Mouse (Mus musculus) embryonic stem cell, embryonic (primary cell): ENCODE data around the gene Fam8a1.

ENCODE experiments used
- CTCF ChIA-PET, 4 experiments: fragments of 300-600 bp in 2 of 4; fragments of 350-600 bp in 2 of 4; sonication (Branson Sonifier 250); formaldehyde crosslinking; loops; one replicate each; lab custom pipeline; 2022; ENCODE audit warnings: inconsistent platforms in 2 of 4; lab: Charles Lee
- POLR2A ChIA-PET, 4 experiments: fragments of 300-600 bp in 2 of 4; fragments of 350-600 bp in 2 of 4; sonication (Branson Sonifier 250); formaldehyde crosslinking; loops; one replicate each; lab custom pipeline; 2022; ENCODE audit warnings: antibody characterized with exemption in 4 of 4, inconsistent platforms in 1 of 4; lab: Charles Lee

The Fam8a1 gene

DNA sequence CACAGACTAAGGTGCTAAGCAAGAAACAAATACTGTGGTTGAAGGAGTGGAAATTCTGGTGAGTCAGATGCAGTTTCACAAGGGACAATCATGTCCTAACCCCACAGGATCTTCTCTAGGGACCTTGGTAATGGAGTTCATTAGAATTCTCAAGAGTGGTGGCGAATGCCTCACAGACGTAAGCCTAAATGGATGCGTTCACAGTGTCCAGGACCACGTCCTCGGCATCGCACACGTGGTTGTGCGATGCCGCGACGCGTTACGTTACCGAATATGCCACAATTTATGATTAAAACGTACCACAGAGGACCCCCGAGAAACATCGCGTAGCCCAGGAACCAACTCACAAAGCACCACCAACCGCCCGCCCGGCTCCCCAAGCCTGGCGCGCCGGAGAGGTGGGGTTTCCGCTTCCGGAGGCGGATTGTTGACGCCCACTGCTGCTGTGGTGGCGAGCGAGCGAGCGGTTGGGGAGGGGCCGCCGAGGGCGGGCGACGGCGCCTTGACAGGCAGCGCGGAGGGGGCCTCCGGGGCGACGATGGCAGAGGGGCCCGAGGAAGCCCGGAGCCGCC, at the start of gene Fam8a1:
TSS of gene Fam8a1 (plus strand) at position 475 of the 572 bp plus-strand sequence.
- POLR2A ChIA-PET = interaction anchor here in 1 of 4 experiments (1.9 to 2.0 kb wide), 2 partner anchors 19 to 22 kb away, joined by 5 to 6 read pairs; no protein-coding TSS in a partner anchor
- CTCF ChIA-PET = no interaction called here

- CTCF ChIA-PET = interaction anchor here in 2 of 4 experiments (0.6 to 0.7 kb wide), 2 partner anchors 18 to 170 kb away, joined by 3 to 4 read pairs; no protein-coding TSS in a partner anchor
Observed at GRCm38 (mm10) chr13:46619633-46620032, 49.7 kb upstream of the Fam8a1 start.

GRCm38 (mm10) chr13:46620964-46621757, 48.2 kb upstream of the Fam8a1 start:
- POLR2A ChIA-PET = interaction anchor here in 2 of 4 experiments (0.6 to 1.4 kb wide), 5 partner anchors 10 to 311 kb away, joined by 3 to 4 read pairs (median 3); no protein-coding TSS in a partner anchor
- CTCF ChIA-PET = interaction anchor here in 1 of 4 experiments (0.7 kb wide), 1 partner anchor 203 kb away, joined by 3 read pairs; the partner anchor contains the start of gene Rbm24

More at GRCm38 (mm10) chr13:46619633-46620032, 49.7 kb upstream of the Fam8a1 start:
- POLR2A ChIA-PET = interaction anchor here in 2 of 4 experiments (0.6 to 1.4 kb wide), 4 partner anchors 18 to 139 kb away, joined by 3 to 4 read pairs (median 4); no protein-coding TSS in a partner anchor

- POLR2A ChIA-PET = no interaction called here
- CTCF ChIA-PET = no interaction called here
Observed at GRCm38 (mm10) chr13:46626608-46627007, 42.7 kb upstream of the Fam8a1 start.

GRCm38 (mm10) chr13:46627841-46628240, 41.5 kb upstream of the Fam8a1 start:
- ChIA-PET CTCF (no interaction called here), POLR2A (no interaction called here)

GRCm38 (mm10) chr13:46629391-46629790, 39.9 kb upstream of the Fam8a1 start:
- ChIA-PET POLR2A (interaction anchor here in 2 of 4 experiments (0.8 to 1.9 kb wide), 2 partner anchors 15 to 19 kb away, joined by 3 to 4 read pairs; no protein-coding TSS in a partner anchor), CTCF (no interaction called here)

GRCm38 (mm10) chr13:46632796-46633195, 36.5 kb upstream of the Fam8a1 start:
- ChIA-PET CTCF (no interaction called here), POLR2A (interaction anchor here in 2 of 4 experiments (0.6 to 0.7 kb wide), 2 partner anchors 12 to 213 kb away, joined by 3 read pairs; no protein-coding TSS in a partner anchor)

DNA sequence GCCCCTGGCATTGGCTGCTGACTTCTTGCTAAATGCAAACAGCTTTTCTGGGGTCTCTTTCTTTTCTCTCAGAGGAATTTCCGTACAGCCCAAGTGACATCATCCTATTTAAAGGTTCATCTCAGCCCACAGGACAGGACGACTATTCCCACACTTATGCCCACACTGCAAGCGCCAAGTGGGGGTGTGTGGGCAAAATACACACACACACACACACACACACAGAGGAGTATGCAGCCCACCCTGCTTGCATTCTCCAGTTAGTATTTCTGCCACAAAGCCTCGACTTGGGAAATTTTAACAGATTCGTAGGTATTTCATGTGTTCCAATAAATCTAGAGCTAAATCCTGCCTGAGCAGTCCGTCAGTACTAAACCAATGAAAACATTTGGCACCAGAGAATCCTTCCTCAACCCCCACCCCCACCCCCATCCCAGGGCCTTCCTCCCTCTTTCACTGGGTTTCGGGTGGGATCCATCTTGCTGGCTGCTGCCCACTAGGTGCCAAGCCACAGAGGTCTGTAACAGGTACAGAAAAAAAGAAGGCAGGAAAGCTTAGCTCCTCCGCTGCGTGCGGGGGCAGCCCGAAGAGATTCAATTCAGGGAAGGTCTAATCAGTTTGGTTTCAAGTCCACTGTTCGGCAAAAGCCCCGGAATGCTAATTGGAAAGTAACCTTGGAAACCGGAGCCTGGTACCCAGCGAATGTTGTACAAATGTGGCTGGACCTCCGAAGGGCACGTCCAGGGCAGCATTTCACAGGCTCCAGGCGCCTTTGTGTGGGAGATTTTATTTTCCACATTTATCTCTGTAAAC, 35.8 kb upstream of the Fam8a1 start:
- CTCF ChIA-PET = interaction anchor here in 1 of 4 experiments (0.6 kb wide), 1 partner anchor 9 kb away, joined by 4 read pairs; no protein-coding TSS in a partner anchor

GRCm38 (mm10) chr13:46634133-46634488, 35.2 kb upstream of the Fam8a1 start:
- ChIA-PET POLR2A (interaction anchor here in 2 of 4 experiments (0.7 to 1.4 kb wide), 3 partner anchors 11 to 127 kb away, joined by 3 to 4 read pairs (median 3); no protein-coding TSS in a partner anchor), CTCF (interaction anchor here in 2 of 4 experiments (0.5 to 0.6 kb wide), 2 partner anchors 10 to 46 kb away, joined by 4 to 9 read pairs; no protein-coding TSS in a partner anchor)

More for the DNA sequence above, 35.8 kb upstream of the Fam8a1 start:
- POLR2A ChIA-PET = interaction anchor here in 2 of 4 experiments (0.6 to 1.4 kb wide), 4 partner anchors 12 to 214 kb away, joined by 3 to 4 read pairs (median 3); no protein-coding TSS in a partner anchor

- ChIA-PET CTCF (interaction anchor here in 1 of 4 experiments (1.6 kb wide), 1 partner anchor 19 kb away, joined by 4 read pairs; no protein-coding TSS in a partner anchor), POLR2A (interaction anchor here in 2 of 4 experiments (0.7 to 0.8 kb wide), 2 partner anchors 30 to 52 kb away, joined by 3 to 4 read pairs; no protein-coding TSS in a partner anchor)
Observed at GRCm38 (mm10) chr13:46640608-46641468, 28.5 kb upstream of the Fam8a1 start.

GRCm38 (mm10) chr13:46642318-46642717, 27.0 kb upstream of the Fam8a1 start:
- POLR2A ChIA-PET = interaction anchor here in 1 of 4 experiments (0.7 to 1.6 kb wide), 3 partner anchors 85 to 1296 kb away, joined by 3 read pairs; partner anchors contain the start of gene Rbm24
- CTCF ChIA-PET = interaction anchor here in 1 of 4 experiments (0.9 kb wide), 1 partner anchor 175 kb away, joined by 3 read pairs; no protein-coding TSS in a partner anchor

DNA sequence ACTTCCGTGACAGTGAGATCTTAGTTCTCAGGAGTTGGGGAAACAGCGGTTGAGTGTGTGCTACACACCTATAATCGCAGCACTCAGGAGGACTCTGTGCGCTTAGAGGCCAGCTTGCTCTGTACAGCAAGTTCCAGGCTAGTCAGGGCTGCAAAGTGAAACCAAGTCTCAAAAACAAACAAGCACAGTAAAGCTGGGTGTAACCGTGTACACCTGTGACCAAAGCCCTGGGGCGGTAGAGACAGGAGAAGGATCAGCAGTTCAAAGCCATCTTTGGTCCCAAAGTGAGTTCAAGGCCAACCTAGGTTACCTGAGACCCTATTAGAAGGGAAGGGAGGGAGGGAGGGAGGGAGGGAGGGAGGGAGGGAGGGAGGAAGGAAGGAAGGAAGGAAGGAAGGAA, 25.1 kb upstream of the Fam8a1 start:
- ChIA-PET POLR2A (interaction anchor here in 3 of 4 experiments (0.5 to 1.8 kb wide), 11 partner anchors 11 to 444 kb away, joined by 3 to 6 read pairs (median 4); no protein-coding TSS in a partner anchor), CTCF (interaction anchor here in 2 of 4 experiments (0.6 to 1.4 kb wide), 2 partner anchors 333 kb away, joined by 3 to 5 read pairs; no protein-coding TSS in a partner anchor)

DNA sequence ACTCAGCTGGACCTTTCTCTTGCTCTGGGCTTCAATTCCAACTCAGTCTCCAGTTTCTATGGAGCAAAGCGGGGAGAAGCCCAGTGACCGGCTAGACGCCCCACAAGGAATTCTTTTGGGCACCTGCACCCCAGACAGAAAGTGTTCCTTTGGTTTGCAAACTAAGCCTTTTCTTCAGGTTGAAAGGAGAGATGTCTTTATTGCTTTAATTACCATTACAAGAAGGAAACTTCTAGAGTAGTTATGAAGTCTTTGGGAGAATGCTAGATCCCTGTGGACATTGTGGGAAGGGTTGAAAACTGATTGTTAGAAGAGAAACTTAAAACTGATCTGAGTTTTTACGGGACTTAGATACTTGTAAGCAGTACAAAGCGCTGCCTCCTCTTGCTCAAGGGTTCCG, 23.8 kb upstream of the Fam8a1 start:
- CTCF ChIA-PET = interaction anchor here in 3 of 4 experiments (0.6 to 1.4 kb wide), 3 partner anchors 14 to 334 kb away, joined by 3 to 5 read pairs (median 3); no protein-coding TSS in a partner anchor
- POLR2A ChIA-PET = interaction anchor here in 1 of 4 experiments (0.7 to 1.5 kb wide), 6 partner anchors 11 to 57 kb away, joined by 3 to 5 read pairs (median 4); no protein-coding TSS in a partner anchor

- ChIA-PET POLR2A (interaction anchor here in 2 of 4 experiments (0.6 to 1.9 kb wide), 3 partner anchors 19 to 37 kb away, joined by 3 to 5 read pairs (median 3); no protein-coding TSS in a partner anchor), CTCF (interaction anchor here in 2 of 4 experiments (0.6 to 0.7 kb wide), 2 partner anchors 10 to 923 kb away, joined by 3 read pairs; no protein-coding TSS in a partner anchor)
Observed at GRCm38 (mm10) chr13:46651853-46652252, 17.5 kb upstream of the Fam8a1 start.

DNA sequence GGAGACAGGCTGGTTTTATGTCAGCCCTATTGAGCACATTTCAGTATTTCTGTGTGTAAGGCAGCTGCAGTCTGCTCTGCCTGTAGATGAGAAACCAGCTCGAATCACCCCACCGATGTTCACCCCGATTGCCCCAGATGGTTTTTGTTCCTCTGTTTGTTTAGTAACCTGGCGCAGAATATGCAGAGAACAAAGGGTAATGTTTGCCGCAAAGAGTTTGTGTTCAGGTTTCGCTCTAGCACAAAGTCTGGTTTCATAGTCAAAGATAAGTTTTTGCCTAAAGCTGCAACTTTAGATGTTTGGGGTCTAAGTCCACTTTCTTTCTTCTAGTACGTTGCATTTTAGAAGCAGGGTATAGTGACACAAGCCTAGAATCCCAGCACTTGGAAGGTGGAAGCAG, 16.7 kb upstream of the Fam8a1 start:
- ChIA-PET POLR2A (interaction anchor here in 1 of 4 experiments (1.9 kb wide), 1 partner anchor 18 kb away, joined by 5 read pairs; no protein-coding TSS in a partner anchor), CTCF (interaction anchor here in 1 of 4 experiments (0.7 kb wide), 1 partner anchor 9 kb away, joined by 3 read pairs; no protein-coding TSS in a partner anchor)

GRCm38 (mm10) chr13:46653671-46654070, 15.7 kb upstream of the Fam8a1 start:
- ChIA-PET CTCF (interaction anchor here in 1 of 4 experiments (1.3 kb wide), 1 partner anchor 9 kb away, joined by 3 read pairs; no protein-coding TSS in a partner anchor), POLR2A (no interaction called here)
